Mouse (Mus musculus) liver, postnatal 0 days (tissue): ENCODE results near the gene Slc43a1. TPM values are rescaled to one million over a fixed set of nuclear protein-coding genes. Genes with fewer than 3 reads are reported as not detected.

Source experiments
- ATAC-seq: fragments of 200-750 bp; cut with Nextera tagmentation; 2 replicates; pipeline ENCODE4 v1.8.0; 2017; ENCODE audit warnings: mild to moderate bottlenecking, moderate library complexity
- DNase-seq: peaks from one replicate; pipeline ENCODE4 v3.0.0-alpha.2; 2016
- H3K27ac ChIP-seq: fragments of 300-500 bp; sonication (generic); 2 replicates; pipeline ENCODE4 v1.5.1; 2014; ENCODE audit warnings: antibody characterized with exemption, moderate library complexity, mild to moderate bottlenecking, low read depth
- H3K27me3 ChIP-seq: fragments of 300-500 bp; sonication (generic); 2 replicates; pipeline ENCODE4 v1.6.1; 2014; ENCODE audit warnings: low read length, control low read depth, mixed read lengths; ENCODE audit not compliant: insufficient read depth
- H3K36me3 ChIP-seq: fragments of 300-500 bp; sonication (generic); replicated peaks from 2 replicates; pipeline ENCODE4 v1.6.1; 2014; ENCODE audit warnings: mild to moderate bottlenecking, control low read depth, low read length, moderate library complexity, mixed read lengths; ENCODE audit not compliant: insufficient read depth
- H3K4me1 ChIP-seq: fragments of 300-500 bp; sonication (generic); 2 replicates; pipeline ENCODE4 v1.6.1; 2014; ENCODE audit warnings: antibody characterized with exemption, mild to moderate bottlenecking, control low read depth; ENCODE audit not compliant: insufficient read depth
- H3K4me2 ChIP-seq: fragments of 300-500 bp; sonication (generic); 2 replicates; pipeline ENCODE4 v1.6.1; 2014; ENCODE audit warnings: low read depth, mild to moderate bottlenecking, low read length, moderate library complexity, mixed read lengths
- H3K4me3 ChIP-seq: fragments of 300-500 bp; sonication (generic); 2 replicates; pipeline ENCODE4 v1.5.1; 2014; ENCODE audit warnings: low read depth, low read length
- H3K9ac ChIP-seq: fragments of 300-500 bp; sonication (generic); replicated peaks from 2 replicates; pipeline ENCODE4 v1.6.1; 2014; ENCODE audit warnings: mild to moderate bottlenecking, moderate library complexity
- H3K9me3 ChIP-seq: fragments of 300-500 bp; sonication (generic); 2 replicates; pipeline ENCODE4 v1.6.1; 2016; ENCODE audit warnings: mild to moderate bottlenecking, control low read depth, low read length, mixed read lengths
- CTCF ChIP-seq: sonication (generic); IDR thresholded peaks from 2 replicates; pipeline ENCODE4 v1.5.1; 2016; ENCODE audit warnings: antibody characterized with exemption, low read depth
- EP300 ChIP-seq: IDR thresholded peaks from 2 replicates; pipeline ENCODE4 v1.6.1; 2016; ENCODE audit warnings: antibody characterized with exemption, low read depth, mild to moderate bottlenecking
- WGBS: fragments of 180-500 bp; shearing (Covaris S2); extraction: QIAGEN DNeasy Blood & Tissue Kit; methylation state at CpG from one replicate; pipeline ENCODE4 v1.1.7; 2014; ENCODE audit not compliant: insufficient replicate concordance; 5-methylcytosine and 5-hydroxymethylcytosine counted together
- polyA plus RNA-seq: library from polyadenylated mRNA; unstranded; fragments of >200 nt; fragmentation: Nextera tagmentation; extraction: Ambion mirVana; gene quantifications from 2 replicates; pipeline ENCODE4 v1.2.1, GENCODE M21; 2015

The Slc43a1 gene
- polyA plus RNA-seq, 1 experiment from 2014 or later = 67.8 TPM

- H3K4me2 ChIP-seq = peak overlapping the region; percentile 74
- no peak for ATAC-seq
- no peak for TF ChIP-seq CTCF
- TF ChIP-seq EP300 = no peak
- peak overlapping the region; percentile 42 for H3K4me3 ChIP-seq
- peaks cover 34% of the 10 kb centered on the region for H3K4me1 ChIP-seq
- 1% methylated on average over 25 of the region's 39 CpGs for WGBS
- peaks cover 78% of the 10 kb centered on the region for H3K27me3 ChIP-seq
- no peak overlapping the region; the same call in 1 of the 2 replicates for H3K9ac ChIP-seq
- DNase-seq = peak; percentile 41
- H3K9me3 ChIP-seq = no peaks in the 10 kb centered on the region
- no peaks in the 10 kb centered on the region for H3K36me3 ChIP-seq
- no peak overlapping the region for H3K27ac ChIP-seq
Observed at GRCm38 (mm10) chr2:84886821-84887281, 48.2 kb downstream of the Slc43a1 start.

- TF ChIP-seq EP300 (no peak), CTCF (peak; percentile 35; the same call in 1 of the 2 replicates)
- WGBS = 1% methylated on average over 58 of the region's 58 CpGs
- Histone ChIP-seq H3K4me3 (peak overlapping the region; percentile 42), H3K27ac (no peak overlapping the region), H3K27me3 (peaks cover 70% of the 10 kb centered on the region), H3K36me3 (no peaks in the 10 kb centered on the region), H3K9me3 (no peaks in the 10 kb centered on the region), H3K4me2 (peak overlapping the region; percentile 74), H3K9ac (peak overlapping the region; percentile 26), H3K4me1 (peaks cover 34% of the 10 kb centered on the region)
- ATAC-seq (no peak), DNase-seq (peak; percentile 33)
Observed at GRCm38 (mm10) chr2:84887411-84888271, 49.0 kb downstream of the Slc43a1 start.

- Histone ChIP-seq H3K27ac (no peak overlapping the region), H3K9ac (no peak overlapping the region), H3K36me3 (no peaks in the 10 kb centered on the region), H3K9me3 (no peaks in the 10 kb centered on the region), H3K4me2 (peak overlapping the region; percentile 49), H3K27me3 (peaks cover 60% of the 10 kb centered on the region), H3K4me1 (peaks cover 34% of the 10 kb centered on the region), H3K4me3 (peak overlapping the region; percentile 42; the same call in 1 of the 2 replicates)
- 6% methylated on average over 28 of the region's 28 CpGs for WGBS
- no peak for TF ChIP-seq EP300
- peak; percentile 77 for TF ChIP-seq CTCF
- DNase-seq (peak; percentile 81), ATAC-seq (0 out of 2 replicates have a peak, but pooled peaks have one; percentile 20)
Observed at GRCm38 (mm10) chr2:84888657-84889315, 50.1 kb downstream of the Slc43a1 start.

GRCm38 (mm10) chr2:84889316-84890044 is 50.8 kb downstream of the Slc43a1 start:
- H3K27me3 ChIP-seq = peaks cover 53% of the 10 kb centered on the region
- no peaks in the 10 kb centered on the region for H3K9me3 ChIP-seq
- no peak for TF ChIP-seq EP300
- TF ChIP-seq CTCF = no peak
- H3K4me2 ChIP-seq = peak overlapping the region; percentile 49
- no peak overlapping the region for H3K4me3 ChIP-seq
- DNase-seq (no peak), ATAC-seq (no peak)
- H3K9ac ChIP-seq = no peak overlapping the region
- 12% methylated on average over 14 of the region's 14 CpGs for WGBS
- no peaks in the 10 kb centered on the region for H3K36me3 ChIP-seq
- H3K27ac ChIP-seq = no peak overlapping the region
- peaks cover 29% of the 10 kb centered on the region for H3K4me1 ChIP-seq

- DNase-seq = peak; percentile 83
- H3K4me2 ChIP-seq = no peak overlapping the region
- 0% methylated on average over 5 of the region's 5 CpGs for WGBS
- peaks cover 48% of the 10 kb centered on the region for H3K27me3 ChIP-seq
- ATAC-seq = peak; percentile 65
- peaks cover 29% of the 10 kb centered on the region for H3K4me1 ChIP-seq
- TF ChIP-seq CTCF = peak; percentile 88
- TF ChIP-seq EP300 = no peak
- H3K27ac ChIP-seq = no peak overlapping the region
- H3K9me3 ChIP-seq = no peaks in the 10 kb centered on the region
- H3K36me3 ChIP-seq = no peaks in the 10 kb centered on the region
- H3K9ac ChIP-seq = no peak overlapping the region
- H3K4me3 ChIP-seq = no peak overlapping the region
Observed at GRCm38 (mm10) chr2:84890045-84890340, 51.3 kb downstream of the Slc43a1 start.

- DNase-seq = no peak
- H3K9me3 ChIP-seq = no peaks in the 10 kb centered on the region
- 52% methylated on average over 6 of the region's 6 CpGs for WGBS
- H3K27ac ChIP-seq = no peak overlapping the region
- H3K4me3 ChIP-seq = no peak overlapping the region
- no peak overlapping the region for H3K9ac ChIP-seq
- TF ChIP-seq EP300 = no peak
- no peak overlapping the region for H3K4me2 ChIP-seq
- no peaks in the 10 kb centered on the region for H3K36me3 ChIP-seq
- peaks cover 13% of the 10 kb centered on the region for H3K4me1 ChIP-seq
- ATAC-seq = no peak
- H3K27me3 ChIP-seq = peaks cover 14% of the 10 kb centered on the region
Observed at GRCm38 (mm10) chr2:84893359-84893758, 54.7 kb downstream of the Slc43a1 start.
